Mouse (Mus musculus): Measurements from ENCODE around the gene Prcd. TPM values are rescaled to one million over a fixed set of nuclear protein-coding genes. Genes with fewer than 3 reads are reported as not detected.

Gene Prcd
- total and polyA plus RNA-seq, 2 experiments from 2014 or later, result 6.0 TPM; not detected in 1

- Histone ChIP-seq H3K9ac (replicated peaks; ENCODE audit: low read length, poor library complexity, severe bottlenecking) (no peak overlapping the region), H3K9me3 (ENCODE audit: low read length) (no peaks in the 10 kb centered on the region), H3K27me3 (ENCODE audit: insufficient read depth, low read length) (no peaks in the 10 kb centered on the region; the same call in 1 of the 2 replicates), H3K4me2 (ENCODE audit: low read depth, low read length, poor library complexity, severe bottlenecking) (no peak overlapping the region), H3K4me1 (ENCODE audit: insufficient read depth, low read length) (no peaks in the 10 kb centered on the region), H3K27ac (ENCODE audit: low read depth, low read length) (no peak overlapping the region), H3K4me3 (ENCODE audit: low read depth, low read length) (no peak overlapping the region), H3K36me3 (ENCODE audit: insufficient read depth, low read length) (no peaks in the 10 kb centered on the region)
- 39% methylated on average over 5 of the region's 5 CpGs for WGBS
- ATAC-seq (ENCODE audit: low FRiP score), result no peak
- TF ChIP-seq CTCF (IDR thresholded peaks at IDR 0.05), result no peak
- DNase-seq (ENCODE audit: low spot score), result no peak
Observed at GRCm38 (mm10) chr11:116701377-116701841, 48.1 kb downstream of the Prcd start.

GRCm38 (mm10) chr11:116704336-116705035 lies 51.2 kb downstream of the Prcd start:
- Histone ChIP-seq H3K4me3 (ENCODE audit: low read depth, low read length) (no peak overlapping the region), H3K9me3 (ENCODE audit: low read length) (no peaks in the 10 kb centered on the region), H3K9ac (replicated peaks; ENCODE audit: low read length, poor library complexity, severe bottlenecking) (no peak overlapping the region), H3K4me1 (ENCODE audit: insufficient read depth, low read length) (no peaks in the 10 kb centered on the region), H3K4me2 (ENCODE audit: low read depth, low read length, poor library complexity, severe bottlenecking) (no peak overlapping the region), H3K27me3 (ENCODE audit: insufficient read depth, low read length) (no peaks in the 10 kb centered on the region), H3K27ac (ENCODE audit: low read depth, low read length) (no peak overlapping the region), H3K36me3 (ENCODE audit: insufficient read depth, low read length) (no peaks in the 10 kb centered on the region)
- no peak for ATAC-seq (ENCODE audit: low FRiP score)
- 93% methylated on average over 8 of the region's 8 CpGs for WGBS
- DNase-seq (ENCODE audit: low spot score), result no peak
- no peak for TF ChIP-seq CTCF (IDR thresholded peaks at IDR 0.05)

- H3K4me1 ChIP-seq (ENCODE audit: insufficient read depth, low read length), result no peaks in the 10 kb centered on the region
- H3K4me2 ChIP-seq (ENCODE audit: low read depth, low read length, poor library complexity, severe bottlenecking), result no peak overlapping the region
- no peak for DNase-seq (ENCODE audit: low spot score)
- ATAC-seq (ENCODE audit: low FRiP score), result no peak
- WGBS, result 90% methylated on average over 10 of the region's 10 CpGs
- H3K27ac ChIP-seq (ENCODE audit: low read depth, low read length), result no peak overlapping the region
- no peak for TF ChIP-seq CTCF (IDR thresholded peaks at IDR 0.05)
- H3K27me3 ChIP-seq (ENCODE audit: insufficient read depth, low read length), result no peaks in the 10 kb centered on the region
- H3K9ac ChIP-seq (replicated peaks; ENCODE audit: low read length, poor library complexity, severe bottlenecking), result no peak overlapping the region
- H3K36me3 ChIP-seq (ENCODE audit: insufficient read depth, low read length), result no peaks in the 10 kb centered on the region
- H3K4me3 ChIP-seq (ENCODE audit: low read depth, low read length), result no peak overlapping the region
- no peaks in the 10 kb centered on the region for H3K9me3 ChIP-seq (ENCODE audit: low read length)
Observed at GRCm38 (mm10) chr11:116705204-116705608, 51.9 kb downstream of the Prcd start.

- Histone ChIP-seq H3K4me2 (ENCODE audit: low read depth, low read length, poor library complexity, severe bottlenecking) (no peak overlapping the region), H3K4me3 (ENCODE audit: low read depth, low read length) (no peak overlapping the region), H3K36me3 (ENCODE audit: insufficient read depth, low read length) (no peaks in the 10 kb centered on the region), H3K27me3 (ENCODE audit: insufficient read depth, low read length) (no peaks in the 10 kb centered on the region), H3K9me3 (ENCODE audit: low read length) (no peaks in the 10 kb centered on the region), H3K27ac (ENCODE audit: low read depth, low read length) (no peak overlapping the region), H3K4me1 (ENCODE audit: insufficient read depth, low read length) (no peaks in the 10 kb centered on the region), H3K9ac (replicated peaks; ENCODE audit: low read length, poor library complexity, severe bottlenecking) (no peak overlapping the region)
- TF ChIP-seq CTCF (IDR thresholded peaks at IDR 0.05), result no peak
- 61% methylated on average over 7 of the region's 7 CpGs for WGBS
- DNase-seq (ENCODE audit: low spot score) (no peak), ATAC-seq (ENCODE audit: low FRiP score) (no peak)
Observed at GRCm38 (mm10) chr11:116706363-116706762, 53.0 kb downstream of the Prcd start.

- Histone ChIP-seq H3K4me2 (ENCODE audit: low read depth, low read length, poor library complexity, severe bottlenecking) (no peak overlapping the region), H3K4me3 (ENCODE audit: low read depth, low read length) (no peak overlapping the region), H3K9me3 (ENCODE audit: low read length) (no peaks in the 10 kb centered on the region), H3K9ac (replicated peaks; ENCODE audit: low read length, poor library complexity, severe bottlenecking) (no peak overlapping the region), H3K27ac (ENCODE audit: low read depth, low read length) (no peak overlapping the region), H3K36me3 (ENCODE audit: insufficient read depth, low read length) (no peaks in the 10 kb centered on the region), H3K4me1 (ENCODE audit: insufficient read depth, low read length) (no peaks in the 10 kb centered on the region), H3K27me3 (ENCODE audit: insufficient read depth, low read length) (no peaks in the 10 kb centered on the region)
- DNase-seq (ENCODE audit: low spot score), result peak; percentile 29
- WGBS, result 43% methylated on average over 10 of the region's 10 CpGs
- TF ChIP-seq CTCF (IDR thresholded peaks at IDR 0.05), result no peak
- no peak for ATAC-seq (ENCODE audit: low FRiP score)
Observed at GRCm38 (mm10) chr11:116710171-116710570, 56.8 kb downstream of the Prcd start.

- Histone ChIP-seq H3K4me3 (ENCODE audit: low read depth, low read length) (no peak overlapping the region), H3K27me3 (ENCODE audit: insufficient read depth, low read length) (no peaks in the 10 kb centered on the region), H3K36me3 (ENCODE audit: insufficient read depth, low read length) (no peaks in the 10 kb centered on the region), H3K27ac (ENCODE audit: low read depth, low read length) (no peak overlapping the region), H3K4me1 (ENCODE audit: insufficient read depth, low read length) (no peaks in the 10 kb centered on the region), H3K9me3 (ENCODE audit: low read length) (no peaks in the 10 kb centered on the region), H3K9ac (replicated peaks; ENCODE audit: low read length, poor library complexity, severe bottlenecking) (no peak overlapping the region), H3K4me2 (ENCODE audit: low read depth, low read length, poor library complexity, severe bottlenecking) (no peak overlapping the region)
- TF ChIP-seq CTCF (IDR thresholded peaks at IDR 0.05), result no peak
- DNase-seq (ENCODE audit: low spot score) (no peak), ATAC-seq (ENCODE audit: low FRiP score) (no peak)
- WGBS, result 91% methylated on average over 10 of the region's 10 CpGs
Observed at GRCm38 (mm10) chr11:116710793-116711192, 57.5 kb downstream of the Prcd start.
